Mouse (Mus musculus) megakaryocyte-erythroid progenitor cell, adult 5-6 weeks (primary cell): ENCODE data around the gene Gm815. TPM values are rescaled to one million over a fixed set of nuclear protein-coding genes. Genes with fewer than 3 reads are reported as not detected.

ENCODE experiments used
- ATAC-seq: replicated peaks from 2 replicates; pipeline ENCODE4 v1.8.0; 2016; ENCODE audit warnings: mild to moderate bottlenecking, inconsistent platforms; ENCODE audit not compliant: severe bottlenecking, poor library complexity, low FRiP score, low TSS enrichment
- total RNA-seq, 2 experiments: library from RNA; stranded (forward) in 1 of 2; stranded (reverse) in 1 of 2; fragments of 200-1000, 215-1000 nt in 1 of 2; fragments of >200 nt in 1 of 2; fragmentation: Nextera tagmentation in 1 of 2; gene quantifications; 2 replicates each; pipeline ENCODE4 v1.2.3; 2014 to 2017

The Gm815 gene
- total RNA-seq, 2 experiments from 2014 or later, result not detected

GRCm38 (mm10) chr19:26872886-26873285 lies 12.8 kb upstream of the Gm815 start:
- ATAC-seq, result no peak

GRCm38 (mm10) chr19:26875601-26876000 lies 10.1 kb upstream of the Gm815 start:
- no peak for ATAC-seq

- no peak for ATAC-seq
Measured at GRCm38 (mm10) chr19:26877180-26877775, 8.4 kb upstream of the Gm815 start.

DNA sequence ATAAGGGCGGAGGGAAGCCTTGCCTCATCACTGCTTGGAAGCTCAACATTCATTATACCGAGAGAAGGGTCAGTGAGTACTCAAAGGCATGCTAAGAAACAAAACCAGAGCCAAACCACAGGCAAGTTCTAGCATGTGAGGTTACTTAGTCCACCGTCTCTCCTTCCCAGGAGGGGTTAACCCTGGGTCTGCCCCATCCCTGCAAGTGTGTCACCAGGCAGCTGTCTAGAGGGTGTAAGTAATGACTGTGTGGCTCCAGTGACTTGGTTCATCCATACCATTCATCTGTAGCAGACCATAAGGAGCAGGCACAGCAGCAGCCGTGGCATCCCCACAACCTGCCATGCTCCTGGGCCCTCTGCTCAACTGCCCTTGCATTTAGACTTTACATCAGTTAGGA lies 5.8 kb upstream of the Gm815 start:
- ATAC-seq, result no peak

DNA sequence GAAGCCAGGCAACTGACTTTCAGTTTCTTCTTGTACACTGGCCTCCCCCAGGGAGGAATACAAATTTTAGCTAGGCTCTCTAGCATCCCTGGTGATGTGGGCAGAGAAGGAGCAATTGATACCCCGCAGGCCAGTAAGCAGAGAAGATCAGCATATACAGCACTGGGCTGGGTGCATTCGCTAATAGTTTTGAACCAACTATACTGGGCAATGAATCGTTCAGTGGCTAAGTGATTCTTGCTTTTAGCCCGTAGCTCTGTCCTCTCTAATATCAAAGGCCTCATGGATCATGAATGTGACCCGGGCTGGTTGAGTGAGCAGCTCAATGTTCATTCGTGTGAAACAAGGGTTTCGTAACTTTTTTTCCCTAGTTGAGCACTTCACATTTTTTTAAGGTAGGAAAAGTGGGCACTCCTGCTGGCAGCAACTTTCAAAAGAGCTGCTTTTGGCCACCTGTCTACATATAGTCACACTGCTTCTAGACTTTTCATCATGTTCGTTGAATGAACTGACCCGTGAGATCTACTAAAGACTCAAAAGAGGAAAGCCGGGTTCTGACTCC lies 3.7 kb upstream of the Gm815 start:
- ATAC-seq, result no peak

GRCm38 (mm10) chr19:26888171-26888570 lies 2.5 kb downstream of the Gm815 start:
- ATAC-seq, result no peak

- no peak for ATAC-seq
Measured at GRCm38 (mm10) chr19:26891306-26891964, 5.8 kb downstream of the Gm815 start.

GRCm38 (mm10) chr19:26892861-26893260 lies 7.2 kb downstream of the Gm815 start:
- ATAC-seq, result no peak

DNA sequence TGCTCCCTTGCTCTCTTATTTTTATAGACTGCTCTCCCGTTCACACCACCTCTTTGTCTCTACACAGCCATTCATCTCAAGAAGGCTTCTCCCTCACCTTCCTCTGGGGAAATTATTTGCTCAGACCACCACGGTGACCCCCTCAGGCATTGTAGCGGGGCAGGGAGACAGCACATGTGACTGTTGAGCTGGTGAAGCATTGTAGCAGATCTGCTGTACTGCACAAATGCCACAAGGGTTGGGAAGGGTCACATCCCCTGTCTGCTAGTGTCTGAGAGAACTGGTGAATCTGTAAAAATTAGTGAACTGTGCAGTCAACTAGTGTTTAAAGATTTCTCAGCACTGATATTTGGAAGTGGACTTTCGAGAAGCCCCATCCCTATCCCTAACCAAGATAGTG lies 16.5 kb downstream of the Gm815 start:
- ATAC-seq, result no peak

- no peak for ATAC-seq
Measured at GRCm38 (mm10) chr19:26914245-26914644, 28.6 kb downstream of the Gm815 start.

DNA sequence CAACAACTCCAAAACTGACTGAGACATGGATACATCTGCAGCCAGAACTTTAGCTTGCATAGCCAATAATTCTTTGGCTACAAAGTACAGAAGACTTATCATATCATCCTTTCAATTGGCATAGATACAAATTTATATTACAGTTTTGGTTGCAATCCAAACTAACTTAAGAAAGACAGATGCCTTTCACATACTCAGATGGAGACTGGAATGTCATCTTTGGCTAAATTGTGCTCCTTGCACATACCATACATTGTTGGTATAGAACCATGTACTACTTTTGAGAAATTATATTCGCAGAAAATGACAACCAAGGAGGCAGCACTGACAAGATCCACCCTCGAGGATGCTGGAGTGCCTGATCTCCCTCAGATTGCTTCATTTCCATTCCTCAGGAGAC lies 35.1 kb downstream of the Gm815 start:
- no peak for ATAC-seq

- ATAC-seq, result no peak
Measured at GRCm38 (mm10) chr19:26930295-26931283, 44.9 kb downstream of the Gm815 start.

GRCm38 (mm10) chr19:26934186-26934585 lies 48.5 kb downstream of the Gm815 start:
- ATAC-seq, result no peak
